ENCODE assay signal across 8 mouse cellular contexts in the genomic region with DNA sequence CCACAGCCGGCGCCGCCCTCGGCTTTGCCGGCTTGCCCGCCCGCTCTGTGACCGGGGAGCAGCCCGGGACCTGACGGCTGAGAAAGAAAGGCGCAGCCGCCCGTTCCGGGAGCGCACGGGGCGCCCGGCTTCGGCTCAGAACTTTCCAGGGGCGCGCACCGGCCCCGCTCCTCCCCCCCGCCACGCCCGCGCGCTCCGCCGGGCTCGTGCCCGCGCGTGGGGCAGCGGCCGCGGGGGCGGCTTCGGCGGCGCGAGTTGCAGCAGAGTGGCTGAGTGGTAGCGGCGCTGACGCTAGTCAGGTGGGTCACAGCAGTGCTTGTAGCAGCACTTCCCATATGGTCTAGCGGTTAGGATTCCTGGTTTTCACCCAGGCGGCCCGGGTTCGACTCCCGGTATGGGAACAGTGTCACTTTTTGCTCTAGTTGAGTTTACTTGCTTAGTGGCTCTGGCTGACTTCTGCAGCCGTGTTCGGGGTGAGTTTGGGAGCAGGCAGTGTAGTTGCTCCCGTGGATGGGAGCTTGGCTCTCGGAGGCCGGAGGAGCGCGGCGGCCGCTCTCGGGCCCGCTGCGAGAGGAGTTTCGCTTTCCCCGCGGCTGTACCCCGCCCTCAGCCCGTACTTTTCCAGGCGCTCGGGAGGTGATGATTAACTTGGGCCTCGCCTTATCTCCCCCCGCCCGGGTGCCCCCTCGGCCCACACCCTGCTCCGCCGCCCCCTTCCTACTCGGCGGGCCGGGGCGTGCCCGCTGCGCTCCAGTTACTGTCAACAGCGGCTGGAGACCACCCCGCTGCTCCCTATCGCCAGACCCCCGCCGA. TPM values are rescaled to one million over a fixed set of nuclear protein-coding genes. Genes with fewer than 3 reads are reported as not detected.
DNase-seq lines count a peak whose midpoint lies in the region; ATAC-seq and TF ChIP-seq lines count a peak whose summit lies in the region.

Gene Wbp4 (minus strand): TSS at position 182 of the 813 bp plus-strand sequence.

- peak; percentile 92 for DNase-seq in CD4-positive helper T cell, adult 2 months (ENCODE audit: low read depth, low spot score)
- DNase-seq in brain, embryonic 14.5 days (ENCODE audit: low read depth) = peak; percentile 98
- peak; percentile 94 for DNase-seq in liver
- DNase-seq in monocyte, adult 2 months (ENCODE audit: low read depth in 1 of 2, low spot score in 2 of 2) = peak; percentile 85 to 95
- peak; percentile 84 to 90 for DNase-seq in spleen, postnatal 14 days (ENCODE audit: low spot score in 2 of 2)

- peaks cover 3% of the 10 kb centered on the region for H3K36me3 ChIP-seq in heart, embryonic 11.5 days (ENCODE audit: control insufficient read depth, insufficient read depth, low read length)
- peaks cover 23% of the 10 kb centered on the region for H3K36me3 ChIP-seq in kidney, embryonic 15.5 days

- TF ChIP-seq POLR2A in brain, embryonic 14.5 days (IDR thresholded peaks at IDR 0.05; ENCODE audit: borderline replicate concordance, extremely low read depth, insufficient read depth, insufficient read length, poor library complexity, severe bottlenecking) = peak; percentile 48

- H3K9ac ChIP-seq in heart, embryonic 11.5 days (ENCODE audit: low read depth, low read length) = peak within 1 kb of the TSS; percentile 99
- peak within 1 kb of the TSS; percentile 96 for H3K9ac ChIP-seq in kidney, embryonic 15.5 days

- H3K4me2 ChIP-seq in heart, embryonic 11.5 days = peak within 1 kb of the TSS; percentile 81
- H3K4me2 ChIP-seq in kidney, embryonic 15.5 days = peak within 1 kb of the TSS; percentile 79

- ATAC-seq in erythroblast, adult 5-6 weeks (replicated peaks; ENCODE audit: low FRiP score, poor library complexity, severe bottlenecking) = peak; percentile 76
- ATAC-seq in heart, embryonic 11.5 days (replicated peaks; ENCODE audit: insufficient number of reproducible peaks, low FRiP score, low TSS enrichment) = peak; percentile 87
- peak; percentile 92 for ATAC-seq in kidney, embryonic 15.5 days (replicated peaks; ENCODE audit: low FRiP score)

- no peaks in the 10 kb centered on the region for H3K9me3 ChIP-seq in heart, embryonic 11.5 days (replicated peaks; ENCODE audit: control insufficient read depth, low read length)
- no peaks in the 10 kb centered on the region for H3K9me3 ChIP-seq in kidney, embryonic 15.5 days (replicated peaks)

- peak within 1 kb of the TSS; percentile 96 for H3K4me3 ChIP-seq in heart, embryonic 11.5 days (ENCODE audit: low read depth, low read length)
- peak within 1 kb of the TSS; percentile 90 for H3K4me3 ChIP-seq in kidney, embryonic 15.5 days (replicated peaks)

- WGBS in heart, embryonic 11.5 days (ENCODE audit: insufficient replicate concordance) = under 1% methylated on average over 70 of the region's 86 CpGs
- WGBS in kidney, embryonic 15.5 days = under 1% methylated on average over 81 of the region's 86 CpGs

- H3K4me1 ChIP-seq in heart, embryonic 11.5 days (ENCODE audit: control insufficient read depth, insufficient read depth, low read length) = peaks cover 25% of the 10 kb centered on the region
- peaks cover 46% of the 10 kb centered on the region for H3K4me1 ChIP-seq in kidney, embryonic 15.5 days

- no peaks in the 10 kb centered on the region for H3K27me3 ChIP-seq in heart, embryonic 11.5 days (ENCODE audit: control insufficient read depth, insufficient read depth, low read length)
- no peaks in the 10 kb centered on the region for H3K27me3 ChIP-seq in kidney, embryonic 15.5 days

- TF ChIP-seq CTCF in brain, embryonic 14.5 days (IDR thresholded peaks at IDR 0.05; ENCODE audit: borderline replicate concordance, extremely low read depth, insufficient read depth, insufficient read length) = no peak

- peak within 1 kb of the TSS; percentile 100 for H3K27ac ChIP-seq in heart, embryonic 11.5 days (ENCODE audit: low read depth, low read length)
- peak within 1 kb of the TSS; percentile 100 for H3K27ac ChIP-seq in kidney, embryonic 15.5 days

RNA-seq across cellular contexts. Expression of gene Wbp4, which starts in this region (rescaled TPM):
- polyA plus RNA-seq in brain, embryonic 14.5 days (2012; rRNA removed) = 21.9 and 23.5 TPM in 2 replicates
- 12.1 and 13.0 TPM in 2 replicates for total RNA-seq in erythroblast, adult 5-6 weeks (2015; ENCODE audit: low replicate concordance)
- 30.7 and 45.6 TPM in 2 replicates for total RNA-seq in erythroblast, adult 5-6 weeks (2017; ENCODE audit: low replicate concordance)
- polyA plus RNA-seq in heart, embryonic 11.5 days (2014; fragmentation: Nextera tagmentation; extraction: Ambion mirVana) = 35.7 and 38.2 TPM in 2 replicates
- 40.8 and 41.2 TPM in 2 replicates for polyA plus RNA-seq in kidney, embryonic 15.5 days (2015; fragmentation: Nextera tagmentation; extraction: Ambion mirVana)

Comparison
In these comparisons a context has a peak if more than half of its experiments do, and no peak if none do; other contexts are left out.
1. Peak in every context shown above with its lines: DNase-seq, ATAC-seq, H3K4me3 ChIP-seq and H3K27ac ChIP-seq.